Mouse (Mus musculus): ENCODE results near the gene Zfp704.

GRCm38 (mm10) chr3:9455351-9455750 is 154.5 kb downstream of the Zfp704 start:
- TF ChIP-seq GATA1 (IDR thresholded peaks at IDR 0.05; ENCODE audit: low read length) (no peak), TAL1 (IDR thresholded peaks at IDR 0.05; ENCODE audit: low read length) (no peak)
